Mouse (Mus musculus) limb, embryonic 13.5 days (tissue): ENCODE data around the gene Src. TPM values are rescaled to one million over a fixed set of nuclear protein-coding genes. Genes with fewer than 3 reads are reported as not detected.

ENCODE experiments used
- ATAC-seq: fragments of 200-750 bp; cut with Nextera tagmentation; 2 replicates; pipeline ENCODE4 v1.8.0; 2017; ENCODE audit warnings: low read depth, moderate number of reproducible peaks, moderate TSS enrichment; ENCODE audit not compliant: low FRiP score
- H3K27ac ChIP-seq: fragments of 300-500 bp; sonication (generic); 2 replicates; pipeline ENCODE4 v1.5.1; 2015; ENCODE audit warnings: inconsistent platforms, mild to moderate bottlenecking, moderate library complexity
- H3K27me3 ChIP-seq: fragments of 300-500 bp; sonication (generic); 2 replicates; pipeline ENCODE4 v1.6.1; 2015; ENCODE audit warnings: mild to moderate bottlenecking, inconsistent platforms
- H3K36me3 ChIP-seq: fragments of 300-500 bp; sonication (generic); 2 replicates; pipeline ENCODE4 v1.6.1; 2015; ENCODE audit warnings: inconsistent platforms, mild to moderate bottlenecking, moderate library complexity
- H3K4me1 ChIP-seq: fragments of 300-500 bp; sonication (generic); 2 replicates; pipeline ENCODE4 v1.6.1; 2015; ENCODE audit warnings: inconsistent platforms
- H3K4me2 ChIP-seq: fragments of 300-500 bp; sonication (generic); replicated peaks from 2 replicates; pipeline ENCODE4 v1.6.1; 2015; ENCODE audit warnings: inconsistent platforms, mild to moderate bottlenecking, moderate library complexity
- H3K4me3 ChIP-seq: fragments of 300-500 bp; sonication (generic); 2 replicates; pipeline ENCODE4 v1.5.1; 2015; ENCODE audit warnings: moderate library complexity, mild to moderate bottlenecking, inconsistent platforms
- H3K9ac ChIP-seq: fragments of 300-500 bp; sonication (generic); 2 replicates; pipeline ENCODE4 v1.6.1; 2015; ENCODE audit warnings: mild to moderate bottlenecking, inconsistent platforms
- H3K9me3 ChIP-seq: fragments of 300-500 bp; sonication (generic); 2 replicates; pipeline ENCODE4 v1.6.1; 2016; ENCODE audit warnings: inconsistent platforms
- WGBS: fragments of 180-500 bp; shearing (Covaris S2); methylation state at CpG from one replicate; pipeline ENCODE4 v1.1.7; 2015; 5-methylcytosine and 5-hydroxymethylcytosine counted together
- polyA plus RNA-seq: library from polyadenylated mRNA; unstranded; fragments of >200 nt; fragmentation: Nextera tagmentation; extraction: Ambion mirVana; gene quantifications from 2 replicates; pipeline ENCODE4 v1.2.1, GENCODE M21; 2015

Src gene
- polyA plus RNA-seq, 1 experiment from 2014 or later, result 22.4 TPM

- Histone ChIP-seq H3K4me2 (no peak overlapping the region), H3K9me3 (no peaks in the 10 kb centered on the region), H3K27me3 (no peaks in the 10 kb centered on the region), H3K4me3 (no peak overlapping the region), H3K4me1 (peaks cover 1% of the 10 kb centered on the region; the same call in 1 of the 2 replicates), H3K36me3 (no peaks in the 10 kb centered on the region), H3K9ac (no peak overlapping the region), H3K27ac (no peak overlapping the region)
- no peak for ATAC-seq
- WGBS, result 87% methylated on average over 3 of the region's 3 CpGs
Measured at GRCm38 (mm10) chr2:157493240-157493639, 75.0 kb downstream of the Src start.

GRCm38 (mm10) chr2:157498529-157498928 is 80.3 kb downstream of the Src start:
- H3K4me3 ChIP-seq, result no peak overlapping the region
- H3K27me3 ChIP-seq, result no peaks in the 10 kb centered on the region
- no peak for ATAC-seq
- no peaks in the 10 kb centered on the region for H3K9me3 ChIP-seq
- H3K4me2 ChIP-seq, result no peak overlapping the region
- H3K36me3 ChIP-seq, result no peaks in the 10 kb centered on the region
- peaks cover 13% of the 10 kb centered on the region; the same call in 1 of the 2 replicates for H3K4me1 ChIP-seq
- no peak overlapping the region for H3K27ac ChIP-seq
- WGBS, result 49% methylated on average over 4 of the region's 4 CpGs
- H3K9ac ChIP-seq, result no peak overlapping the region

GRCm38 (mm10) chr2:157500364-157500763 is 82.1 kb downstream of the Src start:
- ATAC-seq, result no peak
- H3K4me1 ChIP-seq, result peaks cover 13% of the 10 kb centered on the region; the same call in 1 of the 2 replicates
- no peaks in the 10 kb centered on the region for H3K9me3 ChIP-seq
- H3K36me3 ChIP-seq, result no peaks in the 10 kb centered on the region
- no peak overlapping the region for H3K4me3 ChIP-seq
- H3K27ac ChIP-seq, result no peak overlapping the region
- H3K27me3 ChIP-seq, result no peaks in the 10 kb centered on the region
- H3K9ac ChIP-seq, result no peak overlapping the region
- H3K4me2 ChIP-seq, result no peak overlapping the region
- 46% methylated on average over 2 of the region's 2 CpGs for WGBS

- Histone ChIP-seq H3K9me3 (no peaks in the 10 kb centered on the region), H3K4me3 (no peak overlapping the region), H3K4me2 (no peak overlapping the region), H3K27ac (no peak overlapping the region), H3K27me3 (no peaks in the 10 kb centered on the region), H3K9ac (no peak overlapping the region), H3K4me1 (peaks cover 16% of the 10 kb centered on the region), H3K36me3 (no peaks in the 10 kb centered on the region)
- no peak for ATAC-seq
- WGBS, result 88% methylated on average over 4 of the region's 4 CpGs
Measured at GRCm38 (mm10) chr2:157501324-157501723, 83.1 kb downstream of the Src start.

- WGBS, result 35% methylated on average over 14 of the region's 14 CpGs
- no peak overlapping the region; the same call in 1 of the 2 replicates for H3K9ac ChIP-seq
- no peaks in the 10 kb centered on the region for H3K36me3 ChIP-seq
- no peak overlapping the region for H3K4me3 ChIP-seq
- 0 out of 2 replicates have a peak, but pooled peaks have one; percentile 60 for ATAC-seq
- H3K4me1 ChIP-seq, result peaks cover 25% of the 10 kb centered on the region
- peak overlapping the region; percentile 40 for H3K4me2 ChIP-seq
- H3K9me3 ChIP-seq, result no peaks in the 10 kb centered on the region
- H3K27ac ChIP-seq, result no peak overlapping the region
- H3K27me3 ChIP-seq, result no peaks in the 10 kb centered on the region
Measured at GRCm38 (mm10) chr2:157506779-157507178, 88.5 kb downstream of the Src start.

GRCm38 (mm10) chr2:157509182-157509581 is 90.9 kb downstream of the Src start:
- Histone ChIP-seq H3K9ac (no peak overlapping the region), H3K9me3 (no peaks in the 10 kb centered on the region), H3K36me3 (no peaks in the 10 kb centered on the region), H3K4me2 (no peak overlapping the region), H3K27ac (no peak overlapping the region), H3K4me3 (no peak overlapping the region), H3K4me1 (peaks cover 31% of the 10 kb centered on the region), H3K27me3 (no peaks in the 10 kb centered on the region)
- 80% methylated on average over 5 of the region's 5 CpGs for WGBS
- no peak for ATAC-seq

GRCm38 (mm10) chr2:157510031-157510430 is 91.8 kb downstream of the Src start:
- peaks cover 40% of the 10 kb centered on the region for H3K4me1 ChIP-seq
- ATAC-seq, result no peak
- H3K27ac ChIP-seq, result no peak overlapping the region
- no peaks in the 10 kb centered on the region for H3K36me3 ChIP-seq
- H3K27me3 ChIP-seq, result no peaks in the 10 kb centered on the region
- no peak overlapping the region for H3K9ac ChIP-seq
- WGBS, result 88% methylated on average over 4 of the region's 4 CpGs
- H3K4me2 ChIP-seq, result no peak overlapping the region
- H3K9me3 ChIP-seq, result no peaks in the 10 kb centered on the region
- H3K4me3 ChIP-seq, result no peak overlapping the region

GRCm38 (mm10) chr2:157512859-157513258 is 94.6 kb downstream of the Src start:
- H3K4me1 ChIP-seq, result peaks cover 26% of the 10 kb centered on the region
- 72% methylated on average over 9 of the region's 9 CpGs for WGBS
- H3K27me3 ChIP-seq, result no peaks in the 10 kb centered on the region
- H3K36me3 ChIP-seq, result no peaks in the 10 kb centered on the region
- ATAC-seq, result no peak
- no peak overlapping the region for H3K9ac ChIP-seq
- no peak overlapping the region for H3K27ac ChIP-seq
- H3K4me3 ChIP-seq, result no peak overlapping the region
- no peaks in the 10 kb centered on the region for H3K9me3 ChIP-seq
- no peak overlapping the region for H3K4me2 ChIP-seq

- Histone ChIP-seq H3K9me3 (no peaks in the 10 kb centered on the region), H3K4me3 (no peak overlapping the region), H3K9ac (no peak overlapping the region), H3K4me2 (no peak overlapping the region), H3K4me1 (peaks cover 34% of the 10 kb centered on the region), H3K27ac (0 out of 2 replicates have a peak overlapping the region, but pooled peaks have one; percentile 24), H3K27me3 (no peaks in the 10 kb centered on the region), H3K36me3 (no peaks in the 10 kb centered on the region)
- peak; percentile 74 for ATAC-seq
- WGBS, result 20% methylated on average over 9 of the region's 9 CpGs
Measured at GRCm38 (mm10) chr2:157513737-157514208, 95.5 kb downstream of the Src start.

- Histone ChIP-seq H3K27ac (0 out of 2 replicates have a peak overlapping the region, but pooled peaks have one; percentile 24), H3K4me2 (no peak overlapping the region), H3K27me3 (no peaks in the 10 kb centered on the region), H3K4me3 (no peak overlapping the region), H3K36me3 (no peaks in the 10 kb centered on the region), H3K4me1 (peaks cover 37% of the 10 kb centered on the region), H3K9ac (no peak overlapping the region), H3K9me3 (no peaks in the 10 kb centered on the region)
- ATAC-seq, result peak; percentile 58
- 18% methylated on average over 4 of the region's 4 CpGs for WGBS
Measured at GRCm38 (mm10) chr2:157514353-157514752, 96.1 kb downstream of the Src start.

GRCm38 (mm10) chr2:157517526-157517925 is 99.3 kb downstream of the Src start:
- Histone ChIP-seq H3K4me2 (no peak overlapping the region), H3K4me1 (peaks cover 42% of the 10 kb centered on the region), H3K9ac (no peak overlapping the region), H3K4me3 (no peak overlapping the region), H3K27me3 (no peaks in the 10 kb centered on the region), H3K9me3 (no peaks in the 10 kb centered on the region), H3K36me3 (no peaks in the 10 kb centered on the region), H3K27ac (no peak overlapping the region)
- 70% methylated on average over 6 of the region's 6 CpGs for WGBS
- no peak for ATAC-seq

- no peak overlapping the region for H3K4me2 ChIP-seq
- ATAC-seq, result no peak
- H3K9me3 ChIP-seq, result no peaks in the 10 kb centered on the region
- H3K36me3 ChIP-seq, result no peaks in the 10 kb centered on the region
- H3K9ac ChIP-seq, result no peak overlapping the region
- no peaks in the 10 kb centered on the region for H3K27me3 ChIP-seq
- 27% methylated on average over 7 of the region's 7 CpGs for WGBS
- H3K4me3 ChIP-seq, result no peak overlapping the region
- peaks cover 36% of the 10 kb centered on the region for H3K4me1 ChIP-seq
- no peak overlapping the region; the same call in 1 of the 2 replicates for H3K27ac ChIP-seq
Measured at GRCm38 (mm10) chr2:157518451-157518850, 100.2 kb downstream of the Src start.

GRCm38 (mm10) chr2:157519452-157519851 is 101.2 kb downstream of the Src start:
- H3K9me3 ChIP-seq, result no peaks in the 10 kb centered on the region
- H3K4me2 ChIP-seq, result no peak overlapping the region
- H3K36me3 ChIP-seq, result no peaks in the 10 kb centered on the region
- ATAC-seq, result no peak
- no peaks in the 10 kb centered on the region for H3K27me3 ChIP-seq
- no peak overlapping the region for H3K27ac ChIP-seq
- H3K9ac ChIP-seq, result no peak overlapping the region
- peaks cover 26% of the 10 kb centered on the region for H3K4me1 ChIP-seq
- 66% methylated on average over 6 of the region's 6 CpGs for WGBS
- no peak overlapping the region for H3K4me3 ChIP-seq
